Mouse (Mus musculus) embryonic facial prominence, embryonic 11.5 days (tissue): ENCODE results near the gene Tbc1d15. TPM values are rescaled to one million over a fixed set of nuclear protein-coding genes. Genes with fewer than 3 reads are reported as not detected.

Experiments
- ATAC-seq: fragments of 200-750 bp; cut with Nextera tagmentation; replicated peaks from 2 replicates; pipeline ENCODE4 v1.8.0; 2017; ENCODE audit warnings: low read depth; ENCODE audit not compliant: insufficient number of reproducible peaks, low FRiP score, low TSS enrichment
- DNase-seq: peaks from one replicate; pipeline ENCODE4 v3.0.0-alpha.2; 2015; ENCODE audit warnings: low spot score
- H3K27ac ChIP-seq: fragments of 300-500 bp; sonication (generic); replicated peaks from 2 replicates; pipeline ENCODE4 v1.5.1; 2014; ENCODE audit warnings: mild to moderate bottlenecking, low read depth, low read length, control low read depth
- H3K27me3 ChIP-seq: fragments of 300-500 bp; sonication (generic); 2 replicates; pipeline ENCODE4 v1.6.1; 2014; ENCODE audit warnings: mild to moderate bottlenecking, low read length, moderate library complexity, mixed read lengths; ENCODE audit not compliant: control insufficient read depth, insufficient read depth
- H3K36me3 ChIP-seq: fragments of 300-500 bp; sonication (generic); replicated peaks from 2 replicates; pipeline ENCODE4 v1.6.1; 2014; ENCODE audit warnings: low read depth, mild to moderate bottlenecking, low read length, moderate library complexity, mixed read lengths; ENCODE audit not compliant: control insufficient read depth, insufficient read depth
- H3K4me1 ChIP-seq: fragments of 300-500 bp; sonication (generic); 2 replicates; pipeline ENCODE4 v1.6.1; 2014; ENCODE audit warnings: low read length, mixed read lengths; ENCODE audit not compliant: control insufficient read depth, insufficient read depth
- H3K4me2 ChIP-seq: fragments of 300-500 bp; sonication (generic); 2 replicates; pipeline ENCODE4 v1.6.1; 2014; ENCODE audit warnings: low read depth, mild to moderate bottlenecking, control low read depth, low read length, moderate library complexity
- H3K4me3 ChIP-seq: fragments of 300-500 bp; sonication (generic); 2 replicates; pipeline ENCODE4 v1.5.1; 2014; ENCODE audit warnings: low read depth, low read length, control low read depth
- H3K9ac ChIP-seq: fragments of 300-500 bp; sonication (generic); replicated peaks from 2 replicates; pipeline ENCODE4 v1.6.1; 2014; ENCODE audit warnings: mild to moderate bottlenecking, control low read depth, low read length
- H3K9me3 ChIP-seq: fragments of 300-500 bp; sonication (generic); replicated peaks from 2 replicates; pipeline ENCODE4 v1.6.1; 2016; ENCODE audit warnings: mild to moderate bottlenecking, low read length, inconsistent platforms, mixed read lengths; ENCODE audit not compliant: control insufficient read depth
- WGBS: fragments of 180-500 bp; shearing (Covaris S2); extraction: QIAGEN DNeasy Blood & Tissue Kit; methylation state at CpG from one replicate; pipeline ENCODE4 v1.1.7; 2014; 5-methylcytosine and 5-hydroxymethylcytosine counted together
- polyA plus RNA-seq: library from polyadenylated mRNA; unstranded; fragments of >200 nt; fragmentation: Nextera tagmentation; extraction: Ambion mirVana; gene quantifications from 2 replicates; pipeline ENCODE4 v1.2.1, GENCODE M21; 2014

Gene Tbc1d15
- polyA plus RNA-seq: 65.7 and 69.5 TPM in 2 replicates

GRCm38 (mm10) chr10:115251088-115251934, at the start of gene Tbc1d15:
Gene Tbc1d15 (minus strand): TSS chr10:115251467.
- no peaks in the 10 kb centered on the region for H3K9me3 ChIP-seq
- peak within 1 kb of the TSS; percentile 57 for H3K4me2 ChIP-seq
- under 1% methylated on average over 67 of the region's 67 CpGs for WGBS
- H3K27me3 ChIP-seq: no peaks in the 10 kb centered on the region
- DNase-seq: peak; percentile 99
- peak within 1 kb of the TSS; percentile 82 for H3K9ac ChIP-seq
- ATAC-seq: peak; percentile 95
- 0 out of 2 replicates have a peak within 1 kb of the TSS, but pooled peaks have one; percentile 8 for H3K27ac ChIP-seq
- H3K36me3 ChIP-seq: no peaks in the 10 kb centered on the region
- no peaks in the 10 kb centered on the region for H3K4me1 ChIP-seq
- peak within 1 kb of the TSS; percentile 93 for H3K4me3 ChIP-seq

- 93% methylated on average over 4 of the region's 4 CpGs for WGBS
- no peaks in the 10 kb centered on the region for H3K4me1 ChIP-seq
- no peak overlapping the region for H3K9ac ChIP-seq
- no peaks in the 10 kb centered on the region; the same call in 1 of the 2 replicates for H3K36me3 ChIP-seq
- no peak for DNase-seq
- no peak overlapping the region for H3K4me2 ChIP-seq
- H3K27me3 ChIP-seq: no peaks in the 10 kb centered on the region
- H3K4me3 ChIP-seq: no peak overlapping the region
- H3K9me3 ChIP-seq: no peaks in the 10 kb centered on the region
- no peak for ATAC-seq
- no peak overlapping the region for H3K27ac ChIP-seq
Measured at GRCm38 (mm10) chr10:115298683-115299082, 47.4 kb upstream of the Tbc1d15 start.

GRCm38 (mm10) chr10:115297582-115297981, 46.3 kb upstream of the Tbc1d15 start:
- Histone ChIP-seq H3K9me3 (no peaks in the 10 kb centered on the region), H3K4me1 (no peaks in the 10 kb centered on the region), H3K9ac (no peak overlapping the region), H3K36me3 (peaks cover 5% of the 10 kb centered on the region), H3K27ac (no peak overlapping the region), H3K27me3 (no peaks in the 10 kb centered on the region), H3K4me2 (no peak overlapping the region), H3K4me3 (no peak overlapping the region)
- 92% methylated on average over 4 of the region's 5 CpGs for WGBS
- DNase-seq (no peak), ATAC-seq (no peak)

GRCm38 (mm10) chr10:115296401-115296935, 45.2 kb upstream of the Tbc1d15 start:
- H3K4me2 ChIP-seq: no peak overlapping the region
- ATAC-seq (no peak), DNase-seq (peak; percentile 17)
- no peak overlapping the region for H3K27ac ChIP-seq
- H3K4me3 ChIP-seq: no peak overlapping the region
- H3K4me1 ChIP-seq: no peaks in the 10 kb centered on the region
- H3K36me3 ChIP-seq: peaks cover 5% of the 10 kb centered on the region
- H3K27me3 ChIP-seq: no peaks in the 10 kb centered on the region
- no peak overlapping the region for H3K9ac ChIP-seq
- WGBS: 87% methylated on average over 9 of the region's 9 CpGs
- H3K9me3 ChIP-seq: no peaks in the 10 kb centered on the region

- DNase-seq (no peak), ATAC-seq (no peak)
- H3K9me3 ChIP-seq: no peaks in the 10 kb centered on the region
- H3K36me3 ChIP-seq: peaks cover 5% of the 10 kb centered on the region
- no peak overlapping the region for H3K4me2 ChIP-seq
- no peak overlapping the region for H3K9ac ChIP-seq
- H3K27ac ChIP-seq: no peak overlapping the region
- no peaks in the 10 kb centered on the region for H3K4me1 ChIP-seq
- whole genome bisulfite sequencing: 92% methylated on average over 3 of the region's 3 CpGs
- no peaks in the 10 kb centered on the region for H3K27me3 ChIP-seq
- no peak overlapping the region for H3K4me3 ChIP-seq
Measured at GRCm38 (mm10) chr10:115295162-115295561, 43.9 kb upstream of the Tbc1d15 start.

GRCm38 (mm10) chr10:115294715-115295114, 43.4 kb upstream of the Tbc1d15 start:
- ATAC-seq: no peak
- WGBS: 95% methylated on average over 7 of the region's 7 CpGs
- Histone ChIP-seq H3K9ac (no peak overlapping the region), H3K4me3 (no peak overlapping the region), H3K27ac (no peak overlapping the region), H3K27me3 (no peaks in the 10 kb centered on the region), H3K4me1 (no peaks in the 10 kb centered on the region), H3K9me3 (no peaks in the 10 kb centered on the region), H3K4me2 (no peak overlapping the region), H3K36me3 (peaks cover 5% of the 10 kb centered on the region)
- DNase-seq: no peak

- H3K36me3 ChIP-seq: peaks cover 7% of the 10 kb centered on the region
- H3K9ac ChIP-seq: no peak overlapping the region
- no peaks in the 10 kb centered on the region for H3K27me3 ChIP-seq
- H3K4me3 ChIP-seq: no peak overlapping the region
- H3K4me2 ChIP-seq: no peak overlapping the region
- H3K27ac ChIP-seq: no peak overlapping the region
- H3K9me3 ChIP-seq: no peaks in the 10 kb centered on the region
- no peak for ATAC-seq
- H3K4me1 ChIP-seq: no peaks in the 10 kb centered on the region
- WGBS: 92% methylated on average over 7 of the region's 7 CpGs
- no peak for DNase-seq
Measured at GRCm38 (mm10) chr10:115293946-115294345, 42.7 kb upstream of the Tbc1d15 start.

GRCm38 (mm10) chr10:115290671-115291070, 39.4 kb upstream of the Tbc1d15 start:
- Histone ChIP-seq H3K9me3 (no peaks in the 10 kb centered on the region), H3K4me1 (no peaks in the 10 kb centered on the region), H3K27me3 (no peaks in the 10 kb centered on the region), H3K9ac (no peak overlapping the region), H3K36me3 (peaks cover 9% of the 10 kb centered on the region), H3K4me3 (no peak overlapping the region), H3K27ac (no peak overlapping the region), H3K4me2 (no peak overlapping the region)
- WGBS: 93% methylated on average over 9 of the region's 9 CpGs
- DNase-seq: no peak
- no peak for ATAC-seq
